Mouse (Mus musculus): ENCODE results near the gene Hyal2. TPM values are rescaled to one million over a fixed set of nuclear protein-coding genes. Genes with fewer than 3 reads are reported as not detected.
A peak's percentile ranks its signal among the peaks of the same experiment; 100 is the strongest.

Hyal2 gene
- polyA plus RNA-seq, 1 experiment, result 103 TPM

- no peak for DNase-seq
- no peak for TF ChIP-seq CTCF (conservative IDR thresholded peaks at IDR 0.05; ENCODE audit: insufficient read depth, insufficient read length, low read depth, low read length)
- TF ChIP-seq POLR2A (IDR thresholded peaks at IDR 0.05; ENCODE audit: low read depth, low read length), result no peak
- H3K27ac ChIP-seq (ENCODE audit: insufficient read depth, low read depth, low read length), result peak overlapping the region; percentile 16; the same call in 1 of the 2 replicates
- 59% methylated on average over 4 of the region's 4 CpGs for WGBS
- H3K27me3 ChIP-seq (replicated peaks; ENCODE audit: control insufficient read depth, insufficient read depth, low read length), result no peaks in the 10 kb centered on the region
- no peaks in the 10 kb centered on the region for H3K36me3 ChIP-seq (ENCODE audit: control insufficient read depth, insufficient read depth, low read length)
- H3K4me1 ChIP-seq (ENCODE audit: control insufficient read depth, insufficient read depth, low read length), result peaks cover 26% of the 10 kb centered on the region
- H3K4me3 ChIP-seq (ENCODE audit: insufficient read depth, low read depth, low read length), result peak overlapping the region; percentile 91; the same call in 1 of the 2 replicates
Observed at GRCm38 (mm10) chr9:107581584-107581983, 13.8 kb downstream of the Hyal2 start.

- no peak for TF ChIP-seq POLR2A (IDR thresholded peaks at IDR 0.05; ENCODE audit: low read depth, low read length)
- TF ChIP-seq CTCF (conservative IDR thresholded peaks at IDR 0.05; ENCODE audit: insufficient read depth, insufficient read length, low read depth, low read length), result no peak
- H3K36me3 ChIP-seq (ENCODE audit: control insufficient read depth, insufficient read depth, low read length), result no peaks in the 10 kb centered on the region
- H3K4me1 ChIP-seq (ENCODE audit: control insufficient read depth, insufficient read depth, low read length), result peaks cover 18% of the 10 kb centered on the region
- H3K27ac ChIP-seq (ENCODE audit: insufficient read depth, low read depth, low read length), result no peak overlapping the region
- H3K4me3 ChIP-seq (ENCODE audit: insufficient read depth, low read depth, low read length), result no peak overlapping the region
- peak; percentile 59 for DNase-seq
- 53% methylated on average over 7 of the region's 7 CpGs for WGBS
- H3K27me3 ChIP-seq (replicated peaks; ENCODE audit: control insufficient read depth, insufficient read depth, low read length), result no peaks in the 10 kb centered on the region
Observed at GRCm38 (mm10) chr9:107582509-107583062, 14.8 kb downstream of the Hyal2 start.

- TF ChIP-seq POLR2A (IDR thresholded peaks at IDR 0.05; ENCODE audit: low read depth, low read length) (no peak), CTCF (conservative IDR thresholded peaks at IDR 0.05; ENCODE audit: insufficient read depth, insufficient read length, low read depth, low read length) (no peak)
- Histone ChIP-seq H3K27me3 (replicated peaks; ENCODE audit: control insufficient read depth, insufficient read depth, low read length) (no peaks in the 10 kb centered on the region), H3K27ac (ENCODE audit: insufficient read depth, low read depth, low read length) (no peak overlapping the region), H3K36me3 (ENCODE audit: control insufficient read depth, insufficient read depth, low read length) (no peaks in the 10 kb centered on the region), H3K4me3 (ENCODE audit: insufficient read depth, low read depth, low read length) (no peak overlapping the region), H3K4me1 (ENCODE audit: control insufficient read depth, insufficient read depth, low read length) (peaks cover 21% of the 10 kb centered on the region; the same call in 1 of the 2 replicates)
- no peak for DNase-seq
- 93% methylated on average over 14 of the region's 14 CpGs for WGBS
Observed at GRCm38 (mm10) chr9:107583174-107583573, 15.4 kb downstream of the Hyal2 start.

- Histone ChIP-seq H3K27ac (ENCODE audit: insufficient read depth, low read depth, low read length) (no peak overlapping the region), H3K27me3 (replicated peaks; ENCODE audit: control insufficient read depth, insufficient read depth, low read length) (no peaks in the 10 kb centered on the region), H3K4me3 (ENCODE audit: insufficient read depth, low read depth, low read length) (no peak overlapping the region), H3K4me1 (ENCODE audit: control insufficient read depth, insufficient read depth, low read length) (peaks cover 33% of the 10 kb centered on the region; the same call in 1 of the 2 replicates), H3K36me3 (ENCODE audit: control insufficient read depth, insufficient read depth, low read length) (no peaks in the 10 kb centered on the region)
- no peak for DNase-seq
- TF ChIP-seq CTCF (conservative IDR thresholded peaks at IDR 0.05; ENCODE audit: insufficient read depth, insufficient read length, low read depth, low read length) (no peak), POLR2A (IDR thresholded peaks at IDR 0.05; ENCODE audit: low read depth, low read length) (no peak)
- WGBS, result 85% methylated on average over 5 of the region's 5 CpGs
Observed at GRCm38 (mm10) chr9:107586504-107586903, 18.8 kb downstream of the Hyal2 start.

GRCm38 (mm10) chr9:107586974-107587832 lies 19.5 kb downstream of the Hyal2 start, which contains the start of gene Ifrd2:
Gene Ifrd2, plus strand, starts transcription at chr9:107587642.
- peak; percentile 100 for DNase-seq
- TF ChIP-seq CTCF (conservative IDR thresholded peaks at IDR 0.05; ENCODE audit: insufficient read depth, insufficient read length, low read depth, low read length), result no peak
- no peak for TF ChIP-seq POLR2A (IDR thresholded peaks at IDR 0.05; ENCODE audit: low read depth, low read length)
- Histone ChIP-seq H3K27ac (ENCODE audit: insufficient read depth, low read depth, low read length) (peak within 1 kb of the TSS; percentile 67), H3K4me1 (ENCODE audit: control insufficient read depth, insufficient read depth, low read length) (peaks cover 26% of the 10 kb centered on the region; the same call in 1 of the 2 replicates), H3K36me3 (ENCODE audit: control insufficient read depth, insufficient read depth, low read length) (no peaks in the 10 kb centered on the region), H3K27me3 (replicated peaks; ENCODE audit: control insufficient read depth, insufficient read depth, low read length) (no peaks in the 10 kb centered on the region), H3K4me3 (ENCODE audit: insufficient read depth, low read depth, low read length) (peak within 1 kb of the TSS; percentile 74)
- WGBS, result 10% methylated on average over 46 of the region's 46 CpGs

GRCm38 (mm10) chr9:107587833-107588639 lies 20.3 kb downstream of the Hyal2 start:
- H3K27me3 ChIP-seq (replicated peaks; ENCODE audit: control insufficient read depth, insufficient read depth, low read length), result no peaks in the 10 kb centered on the region
- WGBS, result 3% methylated on average over 33 of the region's 33 CpGs
- peak overlapping the region; percentile 74 for H3K4me3 ChIP-seq (ENCODE audit: insufficient read depth, low read depth, low read length)
- DNase-seq, result peak; percentile 77
- H3K4me1 ChIP-seq (ENCODE audit: control insufficient read depth, insufficient read depth, low read length), result peaks cover 21% of the 10 kb centered on the region; the same call in 1 of the 2 replicates
- H3K36me3 ChIP-seq (ENCODE audit: control insufficient read depth, insufficient read depth, low read length), result no peaks in the 10 kb centered on the region
- TF ChIP-seq POLR2A (IDR thresholded peaks at IDR 0.05; ENCODE audit: low read depth, low read length) (no peak), CTCF (conservative IDR thresholded peaks at IDR 0.05; ENCODE audit: insufficient read depth, insufficient read length, low read depth, low read length) (no peak)
- H3K27ac ChIP-seq (ENCODE audit: insufficient read depth, low read depth, low read length), result peak overlapping the region; percentile 67
